Mouse (Mus musculus): ENCODE data around the gene Dagla. TPM values are rescaled to one million over a fixed set of nuclear protein-coding genes. Genes with fewer than 3 reads are reported as not detected.

Gene Dagla
- polyA plus RNA-seq, 1 experiment = 1.8 TPM

DNA sequence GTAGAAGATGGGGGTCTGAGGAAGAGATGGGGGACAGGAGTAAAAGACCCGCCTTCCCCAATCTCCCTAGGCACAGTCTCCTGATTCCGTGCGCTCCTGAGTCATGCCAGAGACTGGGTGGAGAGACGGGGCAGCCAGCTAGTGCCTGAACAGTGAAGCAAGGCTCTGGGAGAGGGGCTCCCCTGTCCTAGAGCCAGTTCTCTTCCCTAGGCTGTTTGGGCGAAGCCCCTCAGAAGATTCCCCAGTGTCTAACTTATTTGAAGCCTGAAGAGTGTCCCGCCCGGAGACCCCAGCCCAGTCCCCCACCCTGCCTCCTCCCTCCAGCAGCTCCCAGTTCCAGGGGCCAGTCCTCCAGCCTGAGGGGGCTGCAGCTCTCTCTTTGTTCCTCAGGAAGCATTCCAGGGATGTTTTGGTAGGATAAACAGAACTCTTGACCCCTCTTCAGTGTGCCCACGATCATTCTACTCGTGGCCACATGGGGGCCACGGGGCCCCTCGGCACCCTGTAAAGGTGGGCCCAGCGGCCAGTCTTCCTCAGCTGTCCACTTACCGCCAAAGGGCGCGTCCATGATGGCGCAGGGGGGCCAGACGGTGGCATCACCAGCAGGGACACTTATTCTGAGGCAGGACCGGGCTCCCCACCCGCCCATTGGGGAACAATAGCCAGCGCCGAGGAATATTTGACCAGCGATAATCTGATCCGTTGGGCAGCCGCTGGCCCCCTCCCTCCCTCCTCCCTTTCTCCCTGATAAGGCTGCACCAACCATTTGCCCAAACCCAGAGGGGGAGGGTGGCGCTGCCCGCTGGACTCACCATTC, 79.8 kb downstream of the Dagla start:
- Histone ChIP-seq H3K36me3 (ENCODE audit: control insufficient read depth, insufficient read depth, low read length) (no peaks in the 10 kb centered on the region), H3K27ac (ENCODE audit: control insufficient read depth, insufficient read depth, low read depth, low read length) (no peak overlapping the region), H3K4me1 (ENCODE audit: control insufficient read depth, insufficient read depth, low read length) (peaks cover 9% of the 10 kb centered on the region), H3K4me3 (ENCODE audit: control insufficient read depth, low read depth, low read length) (no peak overlapping the region), H3K27me3 (ENCODE audit: control insufficient read depth, insufficient read depth, low read length) (no peaks in the 10 kb centered on the region)
- TF ChIP-seq CTCF (IDR thresholded peaks at IDR 0.05; ENCODE audit: control insufficient read depth, insufficient read depth, insufficient replicate concordance, low read depth, low read length) (no peak), POLR2A (IDR thresholded peaks at IDR 0.05; ENCODE audit: control insufficient read depth, low read depth, low read length) (no peak)

DNA sequence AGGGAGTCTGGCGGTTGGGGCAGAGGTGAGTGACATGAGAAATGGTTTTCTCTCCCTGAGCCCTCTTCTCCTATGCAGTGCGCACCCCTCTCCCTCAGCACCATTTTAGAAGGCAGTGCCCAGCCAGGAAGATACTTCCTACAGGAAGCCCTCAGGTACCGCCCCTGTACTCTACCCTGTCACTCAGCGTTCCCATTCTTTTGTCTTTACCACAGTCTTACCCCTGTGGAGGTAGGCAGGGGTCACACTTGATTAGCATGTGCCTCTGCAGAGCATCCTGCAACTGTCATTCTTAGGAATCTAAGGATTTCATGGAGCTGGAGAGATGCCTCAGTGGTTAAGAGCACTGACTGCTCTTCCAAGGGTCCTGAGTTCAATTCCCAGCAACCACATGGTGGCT, 81.1 kb downstream of the Dagla start:
- H3K27ac ChIP-seq (ENCODE audit: control insufficient read depth, insufficient read depth, low read depth, low read length) = no peak overlapping the region
- H3K27me3 ChIP-seq (ENCODE audit: control insufficient read depth, insufficient read depth, low read length) = no peaks in the 10 kb centered on the region
- H3K4me1 ChIP-seq (ENCODE audit: control insufficient read depth, insufficient read depth, low read length) = peaks cover 9% of the 10 kb centered on the region
- no peaks in the 10 kb centered on the region for H3K36me3 ChIP-seq (ENCODE audit: control insufficient read depth, insufficient read depth, low read length)
- TF ChIP-seq CTCF (IDR thresholded peaks at IDR 0.05; ENCODE audit: control insufficient read depth, insufficient read depth, insufficient replicate concordance, low read depth, low read length) (no peak), POLR2A (IDR thresholded peaks at IDR 0.05; ENCODE audit: control insufficient read depth, low read depth, low read length) (no peak)
- H3K4me3 ChIP-seq (ENCODE audit: control insufficient read depth, low read depth, low read length) = no peak overlapping the region

DNA sequence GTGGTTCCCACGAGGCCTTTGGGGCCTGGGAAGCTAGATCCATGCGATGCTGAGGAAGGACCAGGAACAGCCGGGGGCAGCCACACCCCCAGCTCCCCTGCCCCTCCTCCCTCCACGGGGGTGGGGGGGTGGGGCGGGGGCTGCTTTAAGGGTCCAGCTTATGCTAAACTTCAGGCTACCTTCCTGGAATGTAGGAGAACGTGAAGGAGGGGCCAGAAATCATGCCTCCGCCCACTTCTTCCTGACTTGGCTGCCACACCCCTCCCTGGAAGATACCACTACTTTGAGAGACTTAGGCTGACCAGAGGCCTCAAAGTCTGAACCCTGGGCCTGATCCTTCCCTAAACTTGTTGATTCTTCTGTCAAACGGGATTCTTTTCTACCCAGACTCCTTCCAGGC, 82.0 kb downstream of the Dagla start:
- H3K4me3 ChIP-seq (ENCODE audit: control insufficient read depth, low read depth, low read length) = no peak overlapping the region
- no peaks in the 10 kb centered on the region for H3K36me3 ChIP-seq (ENCODE audit: control insufficient read depth, insufficient read depth, low read length)
- H3K4me1 ChIP-seq (ENCODE audit: control insufficient read depth, insufficient read depth, low read length) = peaks cover 9% of the 10 kb centered on the region
- TF ChIP-seq CTCF (IDR thresholded peaks at IDR 0.05; ENCODE audit: control insufficient read depth, insufficient read depth, insufficient replicate concordance, low read depth, low read length) (no peak), POLR2A (IDR thresholded peaks at IDR 0.05; ENCODE audit: control insufficient read depth, low read depth, low read length) (no peak)
- H3K27me3 ChIP-seq (ENCODE audit: control insufficient read depth, insufficient read depth, low read length) = no peaks in the 10 kb centered on the region
- H3K27ac ChIP-seq (ENCODE audit: control insufficient read depth, insufficient read depth, low read depth, low read length) = no peak overlapping the region

DNA sequence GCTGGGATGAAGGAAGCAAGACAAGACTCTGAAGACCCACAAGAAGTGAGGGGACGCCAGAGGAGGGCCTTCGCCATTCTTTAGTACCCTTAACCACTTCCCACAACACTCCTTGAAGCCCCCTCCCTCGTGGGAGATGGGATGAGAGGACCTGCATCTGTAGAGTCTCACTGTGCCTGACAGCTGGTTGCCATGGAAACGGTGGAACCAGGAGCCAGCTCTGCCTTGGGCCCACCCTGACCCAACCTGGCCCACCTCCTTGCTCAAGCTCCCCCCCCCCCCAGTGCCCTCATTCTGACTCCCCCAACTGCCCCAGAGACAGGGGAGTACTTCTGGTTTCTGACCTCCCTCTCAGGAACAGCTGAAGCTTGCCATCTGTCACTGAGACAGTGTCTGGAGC, 83.1 kb downstream of the Dagla start:
- Histone ChIP-seq H3K27me3 (ENCODE audit: control insufficient read depth, insufficient read depth, low read length) (no peaks in the 10 kb centered on the region), H3K4me3 (ENCODE audit: control insufficient read depth, low read depth, low read length) (no peak overlapping the region), H3K4me1 (ENCODE audit: control insufficient read depth, insufficient read depth, low read length) (peaks cover 9% of the 10 kb centered on the region), H3K27ac (ENCODE audit: control insufficient read depth, insufficient read depth, low read depth, low read length) (no peak overlapping the region), H3K36me3 (ENCODE audit: control insufficient read depth, insufficient read depth, low read length) (no peaks in the 10 kb centered on the region)
- TF ChIP-seq POLR2A (IDR thresholded peaks at IDR 0.05; ENCODE audit: control insufficient read depth, low read depth, low read length) = no peak

DNA sequence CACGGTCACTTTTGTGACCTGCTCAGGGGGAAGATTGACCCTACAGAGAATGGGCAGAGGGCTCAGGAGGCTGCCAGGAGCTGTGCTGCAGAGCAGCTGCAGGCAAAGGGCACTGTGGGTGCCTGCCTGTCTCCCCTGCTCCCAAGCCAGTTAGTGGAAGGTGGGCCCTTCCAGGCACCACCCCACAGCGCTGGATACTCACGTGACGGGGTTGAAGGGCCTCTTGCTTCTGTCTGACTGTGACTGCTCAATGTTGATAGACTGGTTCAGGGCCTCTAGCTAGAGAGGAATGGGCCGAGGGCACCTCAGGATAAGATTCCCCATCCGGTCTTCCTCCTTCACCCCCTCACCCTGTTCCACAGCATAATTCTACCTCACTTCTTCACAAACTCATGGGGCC, 85.1 kb downstream of the Dagla start:
- Histone ChIP-seq H3K36me3 (ENCODE audit: control insufficient read depth, insufficient read depth, low read length) (no peaks in the 10 kb centered on the region), H3K4me1 (ENCODE audit: control insufficient read depth, insufficient read depth, low read length) (peaks cover 2% of the 10 kb centered on the region; the same call in 1 of the 2 replicates), H3K27me3 (ENCODE audit: control insufficient read depth, insufficient read depth, low read length) (no peaks in the 10 kb centered on the region), H3K27ac (ENCODE audit: control insufficient read depth, insufficient read depth, low read depth, low read length) (no peak overlapping the region), H3K4me3 (ENCODE audit: control insufficient read depth, low read depth, low read length) (no peak overlapping the region)
- TF ChIP-seq CTCF (IDR thresholded peaks at IDR 0.05; ENCODE audit: control insufficient read depth, insufficient read depth, insufficient replicate concordance, low read depth, low read length) (no peak), POLR2A (IDR thresholded peaks at IDR 0.05; ENCODE audit: control insufficient read depth, low read depth, low read length) (no peak)

DNA sequence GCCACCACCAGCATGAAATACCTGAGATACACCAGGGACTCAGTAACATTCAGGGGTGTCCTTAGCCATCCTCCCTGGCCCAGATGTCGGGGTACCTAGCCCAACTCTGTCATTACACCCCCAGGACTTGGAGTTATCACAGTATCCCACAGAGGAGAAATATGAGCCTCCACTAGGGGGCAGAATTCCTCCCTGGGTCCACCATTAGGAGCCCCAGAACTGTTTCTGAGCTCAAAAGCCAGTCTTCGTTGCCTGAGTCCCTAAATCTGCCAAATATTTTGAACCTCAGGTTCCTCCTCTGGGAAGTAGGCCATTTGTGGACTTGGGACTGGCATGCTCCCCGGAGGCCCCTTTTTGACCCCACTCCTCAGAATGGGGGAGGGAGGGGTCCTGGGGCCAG, 85.6 kb downstream of the Dagla start:
- Histone ChIP-seq H3K4me3 (ENCODE audit: control insufficient read depth, low read depth, low read length) (no peak overlapping the region), H3K4me1 (ENCODE audit: control insufficient read depth, insufficient read depth, low read length) (peaks cover 2% of the 10 kb centered on the region; the same call in 1 of the 2 replicates), H3K27me3 (ENCODE audit: control insufficient read depth, insufficient read depth, low read length) (no peaks in the 10 kb centered on the region), H3K27ac (ENCODE audit: control insufficient read depth, insufficient read depth, low read depth, low read length) (no peak overlapping the region), H3K36me3 (ENCODE audit: control insufficient read depth, insufficient read depth, low read length) (no peaks in the 10 kb centered on the region)
- TF ChIP-seq CTCF (IDR thresholded peaks at IDR 0.05; ENCODE audit: control insufficient read depth, insufficient read depth, insufficient replicate concordance, low read depth, low read length) = no peak
- no peak for TF ChIP-seq POLR2A (IDR thresholded peaks at IDR 0.05; ENCODE audit: control insufficient read depth, low read depth, low read length)

DNA sequence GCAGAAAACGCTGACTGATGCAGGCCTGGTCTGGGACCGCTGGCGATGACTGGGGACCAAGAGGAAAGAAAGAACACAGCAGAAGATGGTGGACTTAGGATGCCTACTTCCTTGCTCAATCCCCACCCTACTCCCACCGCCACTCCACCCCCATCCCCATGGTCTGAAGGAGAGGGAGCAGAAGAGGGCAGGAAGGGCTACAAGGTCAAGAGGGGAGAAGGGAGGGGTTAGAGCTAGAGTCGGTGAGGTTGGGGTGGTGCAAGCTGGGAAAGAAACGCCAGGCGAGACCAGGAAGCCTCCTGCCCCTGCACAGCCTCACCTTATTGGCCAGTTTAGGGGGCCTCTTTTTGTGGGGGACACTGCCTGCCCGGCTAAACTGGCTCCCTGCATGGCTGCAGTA, 88.6 kb downstream of the Dagla start:
- H3K36me3 ChIP-seq (ENCODE audit: control insufficient read depth, insufficient read depth, low read length) = no peaks in the 10 kb centered on the region; the same call in none of the 2 replicates
- TF ChIP-seq POLR2A (IDR thresholded peaks at IDR 0.05; ENCODE audit: control insufficient read depth, low read depth, low read length) = no peak
- no peak for TF ChIP-seq CTCF (IDR thresholded peaks at IDR 0.05; ENCODE audit: control insufficient read depth, insufficient read depth, insufficient replicate concordance, low read depth, low read length)
- H3K4me3 ChIP-seq (ENCODE audit: control insufficient read depth, low read depth, low read length) = no peak overlapping the region
- no peak overlapping the region for H3K27ac ChIP-seq (ENCODE audit: control insufficient read depth, insufficient read depth, low read depth, low read length)
- no peaks in the 10 kb centered on the region for H3K27me3 ChIP-seq (ENCODE audit: control insufficient read depth, insufficient read depth, low read length)
- H3K4me1 ChIP-seq (ENCODE audit: control insufficient read depth, insufficient read depth, low read length) = no peaks in the 10 kb centered on the region

Measured in testis, adult 2 months (tissue).